Mouse (Mus musculus): Measurements from ENCODE around the gene Egr4.

GRCm38 (mm10) chr6:85471962-85472361 lies 41.4 kb downstream of the Egr4 start:
- TF ChIP-seq CTCF (IDR thresholded peaks at IDR 0.05; ENCODE audit: extremely low read depth, insufficient read depth, low read length) (no peak), POLR2A (IDR thresholded peaks at IDR 0.05; ENCODE audit: extremely low read depth, insufficient read depth, low read length) (no peak)

Measured in cortical plate, adult 2 months (tissue).